Mouse (Mus musculus): Measurements from ENCODE around the gene Itga1.

The Itga1 gene

DNA sequence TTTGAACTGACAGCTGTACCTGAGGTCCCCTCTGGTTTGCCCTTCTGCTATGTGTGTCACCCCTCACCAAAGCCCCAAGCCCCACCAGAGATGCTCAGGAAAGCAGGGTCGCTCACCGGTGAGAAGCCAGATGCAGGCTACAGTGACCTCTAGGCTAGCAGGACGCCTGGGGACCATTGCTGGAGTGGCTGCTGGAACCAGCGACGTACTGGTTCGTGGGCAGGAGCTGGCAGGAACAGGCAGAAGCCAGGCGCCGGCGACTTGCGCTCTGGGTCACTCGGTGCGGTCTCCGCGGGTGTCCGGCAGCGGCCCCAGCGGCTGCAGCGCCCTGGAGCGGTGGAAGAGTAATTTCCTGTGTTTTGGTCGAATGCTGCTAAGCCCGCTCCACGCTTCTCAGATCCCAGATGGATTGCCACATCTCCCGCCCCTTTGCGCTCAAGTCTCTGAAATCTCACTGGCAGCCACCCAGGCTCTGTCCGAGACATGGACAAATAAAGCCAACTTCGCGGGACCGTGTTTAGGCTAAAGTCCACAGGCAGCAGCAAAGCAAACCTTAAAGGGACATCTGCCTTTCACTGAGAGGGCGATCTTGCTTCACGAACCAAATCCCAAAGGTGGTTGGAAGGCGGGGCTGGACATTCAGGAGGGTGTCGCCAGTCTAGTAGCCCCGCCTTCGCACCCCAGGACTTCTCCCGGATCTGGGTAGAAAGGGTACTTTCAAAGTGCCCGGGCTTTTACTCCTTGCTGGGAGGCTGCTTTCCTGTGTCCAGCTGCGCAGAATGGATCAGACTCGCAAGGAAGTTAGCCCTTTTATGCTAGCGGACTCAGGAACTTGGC, at the start of gene Itga1, which contains the start of gene Gm49395:
TSS of gene Itga1 (minus strand) at position 610 of the 837 bp plus-strand sequence.
TSS of gene Gm49395 (minus strand) at position 567 of the 837 bp plus-strand sequence.
- peak; percentile 57 for DNase-seq (ENCODE audit: low spot score)

- DNase-seq (ENCODE audit: low spot score): no peak
These were observed 48.8 kb upstream of the Itga1 start for GRCm38 (mm10) chr13:115150602-115151001.

GRCm38 (mm10) chr13:115149849-115150248, 48.1 kb upstream of the Itga1 start:
- DNase-seq (ENCODE audit: low spot score): no peak

DNA sequence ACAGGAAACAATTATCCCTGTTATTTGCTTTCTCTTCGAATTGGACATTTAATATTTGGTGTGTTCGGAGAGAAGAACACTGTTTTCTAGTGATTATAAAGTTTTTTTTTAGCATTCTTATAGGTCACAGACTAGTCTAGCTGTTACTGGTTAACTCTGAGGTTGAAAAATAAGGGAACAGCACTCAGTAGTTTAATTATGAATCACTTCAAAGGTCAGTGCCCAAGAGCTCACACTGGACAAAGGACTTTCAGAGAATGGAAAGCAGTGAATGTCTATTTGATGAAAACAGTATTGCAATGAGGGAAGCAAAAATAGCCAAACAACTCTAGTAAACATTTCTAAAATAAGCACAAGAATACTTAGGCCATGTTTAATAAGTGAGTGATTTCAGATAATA, 41.8 kb upstream of the Itga1 start:
- DNase-seq (ENCODE audit: low spot score): no peak

DNA sequence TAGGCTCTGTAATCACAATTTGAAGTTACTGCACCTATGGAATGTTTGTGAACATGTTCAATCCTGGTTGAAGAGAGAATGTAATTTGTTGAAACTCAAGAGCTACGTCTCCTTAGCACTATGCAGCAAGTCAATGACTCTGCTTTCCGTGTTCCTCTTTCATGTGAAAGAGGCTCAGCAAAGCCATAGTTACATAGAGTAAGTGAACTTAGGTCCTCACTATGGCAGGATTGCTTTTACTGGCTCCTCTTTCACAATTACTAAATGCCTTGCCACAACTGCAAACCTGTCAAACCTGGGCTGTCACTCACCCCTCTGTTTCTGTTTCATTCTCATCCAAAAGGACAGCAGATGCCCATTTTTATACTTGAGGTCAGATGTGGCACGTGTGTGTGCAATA, 40.3 kb upstream of the Itga1 start:
- no peak for DNase-seq (ENCODE audit: low spot score)

DNA sequence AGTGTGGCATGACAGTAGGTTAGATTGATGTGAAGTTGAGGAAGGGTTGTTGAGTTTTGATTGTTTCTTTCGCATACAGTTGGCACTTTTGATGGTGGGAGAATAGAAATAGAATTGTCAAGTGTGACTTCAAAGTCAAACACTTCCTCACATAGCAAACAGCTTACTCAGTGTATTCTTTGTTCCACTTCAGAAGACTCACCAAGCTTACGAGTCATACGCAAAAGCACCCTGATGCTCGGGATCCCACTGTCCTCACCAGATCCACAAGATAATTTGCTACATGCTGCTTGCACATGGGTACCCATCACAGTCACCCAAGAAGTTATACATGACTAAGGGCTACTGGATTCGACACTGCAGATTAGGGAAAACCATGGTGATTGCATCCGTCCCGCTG, 36.7 kb upstream of the Itga1 start:
- no peak for DNase-seq (ENCODE audit: low spot score)

GRCm38 (mm10) chr13:115136761-115137160, 35.0 kb upstream of the Itga1 start:
- DNase-seq (ENCODE audit: low spot score): no peak

GRCm38 (mm10) chr13:115132435-115132834, 30.7 kb upstream of the Itga1 start:
- DNase-seq (ENCODE audit: low spot score): no peak

- DNase-seq (ENCODE audit: low spot score): no peak
These were observed 29.6 kb upstream of the Itga1 start for GRCm38 (mm10) chr13:115131381-115131780.

DNA sequence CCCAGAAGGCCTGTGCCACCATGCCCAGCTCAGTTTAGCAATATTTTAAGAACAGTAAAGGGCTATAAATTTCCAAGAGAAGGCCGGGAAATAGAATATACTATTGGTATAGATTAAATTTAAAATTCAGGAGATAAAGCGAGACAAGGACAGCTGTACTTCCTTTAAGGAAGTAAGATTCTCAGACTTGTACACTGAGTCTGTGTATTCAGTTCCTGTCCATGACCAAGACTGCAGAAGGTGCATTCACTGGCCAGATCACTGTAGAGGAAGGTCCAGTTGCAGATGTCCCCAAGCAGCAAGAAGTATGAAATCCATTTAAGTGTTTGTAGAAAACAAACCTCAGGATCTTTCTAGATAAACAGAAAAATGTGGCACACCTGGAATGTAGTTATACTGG, 28.3 kb upstream of the Itga1 start:
- no peak for DNase-seq (ENCODE audit: low spot score)

- no peak for DNase-seq (ENCODE audit: low spot score)
These were observed 26.1 kb upstream of the Itga1 start for GRCm38 (mm10) chr13:115127826-115128225.

DNA sequence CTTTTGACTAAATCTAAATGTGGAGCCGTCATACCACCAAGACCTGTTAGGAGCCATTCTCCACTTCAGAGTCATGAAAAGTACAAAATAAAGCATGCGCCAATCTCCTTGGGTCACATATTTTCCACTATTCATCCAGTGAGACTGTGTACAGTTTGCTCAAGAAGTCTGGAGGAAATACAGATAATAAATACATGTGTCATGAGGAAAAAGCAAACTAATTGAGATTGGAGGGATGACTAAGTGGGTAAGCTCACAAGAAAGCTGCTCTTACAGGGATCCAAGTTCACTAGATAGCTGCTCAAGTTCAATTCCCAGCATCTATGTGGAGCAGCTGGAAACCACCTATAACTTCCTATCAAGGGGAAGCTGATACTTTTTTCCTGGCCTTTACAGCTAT, 24.8 kb upstream of the Itga1 start:
- no peak for DNase-seq (ENCODE audit: low spot score)

DNA sequence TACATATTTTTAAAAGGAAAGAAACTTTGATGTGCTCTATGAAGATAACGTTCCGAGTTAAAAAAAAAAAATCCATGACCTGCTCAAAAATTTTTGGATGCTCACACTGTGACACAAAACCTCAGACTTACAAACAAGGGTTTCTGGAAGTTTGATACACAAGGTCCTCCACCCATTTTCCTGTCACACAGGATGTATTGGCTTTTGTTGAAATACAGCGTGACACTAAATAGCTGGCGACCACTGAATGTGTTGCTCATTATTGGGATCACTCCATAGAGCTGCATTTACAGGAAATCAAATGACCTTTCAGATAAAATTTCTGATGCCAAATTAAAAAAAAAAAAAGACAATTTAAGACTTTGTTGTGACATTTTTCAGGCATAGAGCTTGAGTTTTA, 23.4 kb upstream of the Itga1 start:
- no peak for DNase-seq (ENCODE audit: low spot score)

DNA sequence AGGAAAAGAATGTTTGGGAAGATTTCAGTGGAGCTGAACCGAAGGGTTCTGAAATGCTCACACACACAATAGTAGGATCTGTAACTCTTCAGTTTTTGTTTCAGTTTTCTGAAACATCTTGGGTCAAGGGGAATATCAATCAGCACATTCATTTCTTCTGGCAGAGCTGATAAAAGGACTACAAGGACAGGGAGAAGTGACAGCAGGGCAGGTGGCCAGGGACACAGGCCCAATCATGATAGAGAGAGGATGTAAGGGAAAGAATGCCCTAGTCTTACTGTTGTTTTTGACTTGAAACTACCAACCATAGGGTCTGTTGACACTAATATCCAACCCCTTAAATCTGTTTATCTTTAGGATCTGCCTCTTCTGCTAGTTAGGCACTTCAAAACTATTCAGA, 22.8 kb upstream of the Itga1 start:
- no peak for DNase-seq (ENCODE audit: low spot score)

GRCm38 (mm10) chr13:115118756-115119155, 17.0 kb upstream of the Itga1 start:
- no peak for DNase-seq (ENCODE audit: low spot score)

DNA sequence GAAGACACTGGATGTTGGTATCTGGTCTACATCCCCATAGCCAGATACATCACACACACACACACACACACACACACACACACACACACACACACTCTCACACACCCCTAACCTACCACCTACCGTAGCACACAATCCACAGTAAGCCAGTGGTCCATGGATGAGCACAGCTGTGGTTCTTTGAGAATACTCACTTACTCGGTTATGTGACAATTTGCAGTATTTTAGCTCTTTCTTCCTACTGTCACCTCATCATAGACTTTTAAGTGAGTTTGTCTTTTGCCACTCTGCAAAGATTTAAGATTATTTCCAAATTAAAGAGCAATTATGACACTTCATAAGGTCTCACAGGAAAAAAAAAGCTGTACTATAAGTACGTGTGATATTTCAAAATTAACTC, 16.4 kb upstream of the Itga1 start:
- no peak for DNase-seq (ENCODE audit: low spot score)

DNA sequence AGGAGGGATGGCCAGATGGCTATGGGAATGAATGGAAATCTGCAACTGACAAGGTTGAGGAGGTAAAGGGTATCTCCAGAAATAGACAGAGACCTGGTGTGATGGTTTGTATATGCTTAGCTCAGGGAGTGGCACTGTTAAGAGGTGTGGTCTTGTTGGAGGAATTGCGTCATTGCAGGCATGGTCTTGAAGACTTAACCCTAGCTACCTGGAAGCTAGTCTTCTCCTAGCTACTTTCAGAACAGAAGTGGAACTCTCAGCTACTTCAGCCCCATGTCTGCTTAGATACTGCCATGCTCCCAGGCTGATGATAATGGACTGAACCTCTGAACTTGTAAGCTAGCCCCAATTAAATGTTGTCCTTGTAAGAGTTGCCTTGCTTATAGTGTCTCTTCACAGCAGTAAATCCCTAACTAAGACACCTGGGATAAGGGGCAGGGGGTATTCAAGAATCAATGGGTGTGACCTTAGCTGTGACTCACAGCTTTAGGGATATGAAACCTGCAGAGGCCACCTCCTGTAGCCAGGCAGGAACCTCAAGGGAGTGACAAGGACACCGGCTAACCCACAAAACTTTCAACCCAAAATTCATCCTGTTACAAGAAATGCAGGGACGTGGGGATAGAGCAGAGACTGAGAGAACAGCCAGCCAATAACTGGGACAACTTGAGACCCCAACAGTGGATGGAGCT, 15.3 kb upstream of the Itga1 start:
- DNase-seq (ENCODE audit: low spot score): no peak

GRCm38 (mm10) chr13:115109628-115110027, 7.9 kb upstream of the Itga1 start:
- no peak for DNase-seq (ENCODE audit: low spot score)

- no peak for DNase-seq (ENCODE audit: low spot score)
These were observed 5.7 kb upstream of the Itga1 start for GRCm38 (mm10) chr13:115107436-115107835.

- no peak for DNase-seq (ENCODE audit: low spot score)
These were observed 4.4 kb upstream of the Itga1 start for GRCm38 (mm10) chr13:115106183-115106582.

DNA sequence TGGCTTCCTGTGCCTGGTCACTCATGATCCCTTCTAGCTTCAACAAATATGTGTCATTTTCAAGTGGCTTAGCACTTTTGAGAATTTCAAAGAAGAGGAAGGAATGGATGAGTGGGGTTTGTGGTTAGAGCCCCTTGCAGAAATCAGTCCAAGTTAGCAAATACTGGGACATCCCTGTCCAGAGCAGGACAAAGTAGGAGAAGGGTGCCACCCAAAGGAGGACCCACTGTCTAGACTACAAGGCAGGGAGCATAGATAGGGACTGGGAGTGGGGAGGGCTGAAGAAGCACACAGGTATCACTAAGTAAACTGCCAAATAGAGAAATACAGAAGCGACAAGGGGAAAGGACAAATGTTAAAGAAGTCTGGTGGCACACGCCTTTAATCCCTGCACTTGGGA, 990 bp upstream of the Itga1 start:
- no peak for DNase-seq (ENCODE audit: low spot score)

GRCm38 (mm10) chr13:115100381-115101177, 1.2 kb downstream of the Itga1 start:
- DNase-seq (ENCODE audit: low spot score): no peak

DNA sequence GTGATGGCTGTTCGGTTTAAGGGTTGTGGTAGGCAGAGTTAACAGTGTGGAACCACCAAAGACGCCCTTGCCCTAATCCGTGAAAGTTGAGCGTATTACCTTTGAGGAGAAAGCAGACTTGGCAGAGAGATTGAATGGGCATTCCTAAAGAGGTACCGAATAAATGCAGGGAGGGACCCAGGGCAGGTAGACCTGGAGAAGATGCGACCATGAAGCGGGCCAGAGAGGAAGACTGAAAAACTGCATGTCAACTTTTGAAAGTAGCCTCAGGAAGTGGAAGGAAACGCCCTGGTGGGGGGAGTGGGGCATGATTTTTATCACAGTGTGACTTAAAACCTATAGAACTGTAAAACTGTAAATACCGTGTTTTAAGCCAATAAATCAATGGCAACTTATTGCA, 2.4 kb downstream of the Itga1 start:
- DNase-seq (ENCODE audit: low spot score): no peak

Data from retina, embryonic 14.5 days (tissue).